Mouse (Mus musculus) megakaryocyte-erythroid progenitor cell, adult 5-6 weeks (primary cell): ENCODE measurements around the gene Abcg2. TPM values are rescaled to one million over a fixed set of nuclear protein-coding genes. Genes with fewer than 3 reads are reported as not detected.

Source experiments
- ATAC-seq: replicated peaks from 2 replicates; pipeline ENCODE4 v1.8.0; 2016; ENCODE audit warnings: mild to moderate bottlenecking, inconsistent platforms; ENCODE audit not compliant: severe bottlenecking, poor library complexity, low FRiP score, low TSS enrichment
- total RNA-seq, 2 experiments: library from RNA; stranded (forward) in 1 of 2; stranded (reverse) in 1 of 2; fragments of 200-1000, 215-1000 nt in 1 of 2; fragments of >200 nt in 1 of 2; fragmentation: Nextera tagmentation in 1 of 2; gene quantifications; 2 replicates each; pipeline ENCODE4 v1.2.3; 2014 to 2017

The Abcg2 gene
- total RNA-seq, 2 experiments from 2014 or later: 51.5 to 131 TPM

DNA sequence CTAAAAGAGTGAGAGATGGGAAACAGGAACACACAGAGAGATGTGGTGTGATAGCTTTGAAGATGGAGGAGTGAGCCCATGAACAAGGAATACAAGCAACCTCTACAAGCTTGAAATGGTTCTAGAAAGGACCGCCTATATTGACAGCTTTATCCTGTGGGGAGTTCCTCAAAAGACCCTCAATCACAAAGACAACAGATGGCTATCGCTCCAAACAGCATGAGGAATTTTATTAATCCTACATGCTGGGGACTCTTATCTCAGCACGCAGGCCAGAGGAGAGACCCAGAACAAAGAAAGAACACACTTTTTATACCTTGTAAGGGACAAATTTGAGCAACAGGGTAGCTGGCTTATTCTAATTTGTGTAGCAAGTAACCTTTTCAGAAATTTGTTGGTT, 48.1 kb downstream of the Abcg2 start:
- ATAC-seq: no peak

DNA sequence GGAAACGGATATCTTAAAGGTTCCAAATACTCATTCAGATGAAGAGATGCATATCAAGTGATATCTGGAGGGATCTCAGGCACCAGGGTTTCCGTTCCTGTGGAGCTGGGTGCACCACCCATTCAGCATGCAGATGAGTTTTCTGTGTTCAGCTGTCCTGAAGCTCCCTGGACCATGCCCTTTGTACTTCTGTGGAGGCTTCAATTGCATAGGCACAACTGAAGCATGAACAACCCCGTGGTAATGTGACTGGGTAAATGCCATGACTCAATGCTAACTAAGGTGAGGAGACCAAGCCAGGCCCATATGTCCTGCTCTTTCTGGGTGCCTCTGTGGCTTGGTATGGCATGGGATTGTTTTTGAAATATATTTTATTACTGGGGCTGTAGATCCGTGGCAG, 49.4 kb downstream of the Abcg2 start:
- ATAC-seq: no peak

DNA sequence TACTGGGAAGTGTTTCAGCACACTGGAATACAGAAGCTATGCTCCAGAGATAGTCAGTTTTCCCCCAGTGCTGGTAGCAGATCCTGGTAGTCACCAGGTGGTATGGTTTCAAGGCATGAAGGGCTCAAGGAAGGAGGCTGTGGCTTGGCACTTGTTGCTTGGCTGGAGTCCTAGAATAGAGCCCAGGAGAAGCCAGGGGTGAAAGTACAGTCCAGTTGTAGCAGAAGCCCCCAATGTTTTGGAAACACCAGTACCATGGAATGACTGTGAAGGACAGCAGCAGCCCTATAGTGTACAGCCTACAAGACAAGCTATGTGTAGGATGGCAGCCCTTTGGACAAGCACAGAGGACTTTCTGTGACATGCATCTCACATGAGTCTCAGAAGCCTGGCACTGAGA, 54.2 kb downstream of the Abcg2 start:
- no peak for ATAC-seq

DNA sequence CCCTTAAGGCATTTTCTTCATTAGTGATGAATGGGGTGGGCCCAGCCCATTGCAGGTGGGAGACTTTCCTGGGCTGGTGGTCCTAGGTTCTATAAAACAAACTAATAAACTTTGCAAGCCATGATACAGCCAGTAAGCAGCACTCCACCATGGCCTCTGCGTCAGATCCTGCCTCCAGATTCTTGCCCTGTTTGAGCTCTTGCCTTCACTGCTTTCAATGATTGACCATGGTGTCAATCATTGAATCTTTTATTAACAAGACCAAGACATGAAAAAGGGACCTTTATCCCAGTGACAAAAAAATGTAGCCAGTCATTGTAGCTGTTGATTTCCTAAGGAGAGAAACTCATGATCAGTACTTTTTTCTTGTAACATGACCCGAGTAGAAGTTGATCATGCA, 55.1 kb downstream of the Abcg2 start:
- ATAC-seq: no peak

DNA sequence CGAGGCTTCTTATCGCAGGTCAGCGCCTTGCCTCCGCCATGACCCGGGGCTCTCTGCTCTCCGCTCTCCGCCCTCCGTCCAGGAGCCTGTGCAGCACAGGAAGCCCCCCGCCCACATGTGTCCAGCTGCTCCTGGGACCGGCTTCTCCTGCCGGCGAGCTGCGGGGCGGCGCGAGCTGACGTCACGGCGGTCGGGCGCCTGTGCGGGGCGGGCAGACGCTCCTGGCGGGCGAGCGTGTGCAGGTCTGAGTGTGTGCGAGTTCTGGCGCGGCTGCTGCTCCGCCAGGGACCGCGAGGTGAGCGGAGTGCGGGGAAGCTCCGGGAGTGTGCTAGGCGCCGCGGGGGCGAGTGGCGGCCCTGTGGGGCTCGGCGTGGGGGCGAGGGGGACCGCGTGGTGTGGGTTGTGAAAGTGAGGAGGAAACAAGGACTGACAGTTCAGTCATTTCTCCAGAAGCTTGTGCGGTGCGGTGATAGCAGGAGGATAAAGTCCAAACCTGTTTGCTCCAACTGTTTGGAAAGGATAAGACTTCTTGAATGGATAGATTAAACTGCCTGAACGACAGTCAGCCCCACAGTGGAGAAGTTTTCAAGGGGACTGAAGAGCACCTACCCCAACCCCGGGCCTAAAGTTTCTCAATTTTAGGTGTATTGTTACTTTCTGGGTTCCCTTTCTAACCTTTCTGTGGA, 56.2 kb downstream of the Abcg2 start:
- peak; percentile 69 for ATAC-seq

DNA sequence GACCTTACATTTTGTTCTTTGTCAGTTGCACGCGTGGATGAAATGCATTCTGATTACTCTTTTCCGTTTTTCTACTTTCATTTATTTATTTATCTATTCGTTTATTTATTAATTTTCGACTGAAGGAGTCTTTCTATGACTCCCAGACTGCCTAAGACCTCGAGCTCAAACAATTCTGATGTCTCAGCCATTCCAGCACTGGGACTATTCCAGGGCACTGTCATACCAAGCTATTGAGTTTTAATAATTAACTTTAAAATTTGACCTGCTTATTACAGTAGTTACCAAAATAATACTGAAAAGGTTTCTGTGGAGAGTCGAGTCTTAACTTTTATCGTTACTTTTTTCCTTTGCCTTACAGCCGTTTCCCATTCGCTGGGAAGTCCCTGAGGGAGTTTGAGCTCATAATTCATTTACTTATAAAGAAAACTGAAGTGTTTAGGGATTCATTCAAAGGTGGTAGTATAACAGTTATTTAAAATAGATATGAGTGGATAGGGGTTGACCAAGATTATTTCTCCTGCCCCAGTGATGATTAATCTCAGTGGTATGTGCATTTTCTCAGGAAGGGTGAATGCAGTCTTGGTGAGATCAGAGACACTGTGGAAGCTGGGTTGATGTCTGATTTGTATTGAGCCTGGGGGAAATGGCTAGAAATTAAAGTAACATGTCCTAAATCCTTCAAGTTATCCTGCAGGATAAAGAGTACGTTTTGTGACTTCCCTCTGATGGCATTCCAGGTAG, 56.9 kb downstream of the Abcg2 start:
- ATAC-seq: no peak

DNA sequence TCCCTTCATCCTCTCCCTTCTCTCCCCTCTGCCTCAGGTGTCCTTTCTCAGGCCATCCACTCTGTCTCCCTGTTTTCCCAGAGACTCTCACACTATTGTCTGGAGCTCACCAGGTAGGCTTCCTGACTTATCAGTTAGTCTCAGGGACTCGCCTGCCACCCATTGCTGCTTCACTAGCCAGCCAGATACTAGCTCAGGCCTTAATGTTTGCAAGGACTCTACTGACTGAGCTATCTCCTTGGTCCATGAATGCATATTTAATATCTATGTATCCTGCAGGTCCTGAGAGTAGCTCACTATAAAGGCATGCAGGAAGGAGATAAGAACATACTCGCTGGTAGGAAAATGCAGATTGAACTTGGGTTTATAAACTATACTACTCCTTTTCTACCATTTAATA, 57.9 kb downstream of the Abcg2 start:
- ATAC-seq: peak; percentile 92

DNA sequence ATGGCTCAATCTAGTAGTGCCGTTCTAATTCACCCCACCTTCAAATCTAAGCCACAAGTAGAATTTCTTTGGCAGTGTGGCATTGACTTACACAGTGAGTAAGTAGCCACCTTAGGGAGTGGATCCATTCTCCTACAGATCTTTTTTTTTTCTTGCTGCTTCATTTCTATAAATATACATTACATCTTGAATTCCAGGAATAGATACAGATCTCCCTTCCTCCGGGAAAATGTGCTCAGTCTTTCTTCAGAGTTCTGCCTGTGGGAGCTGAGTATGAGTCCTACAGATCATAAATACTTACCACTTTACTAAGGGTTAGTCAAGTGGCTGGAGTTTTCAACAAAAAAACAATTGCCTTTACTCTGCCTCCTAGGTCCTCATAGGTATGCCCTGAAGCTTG, 60.3 kb downstream of the Abcg2 start:
- no peak for ATAC-seq

DNA sequence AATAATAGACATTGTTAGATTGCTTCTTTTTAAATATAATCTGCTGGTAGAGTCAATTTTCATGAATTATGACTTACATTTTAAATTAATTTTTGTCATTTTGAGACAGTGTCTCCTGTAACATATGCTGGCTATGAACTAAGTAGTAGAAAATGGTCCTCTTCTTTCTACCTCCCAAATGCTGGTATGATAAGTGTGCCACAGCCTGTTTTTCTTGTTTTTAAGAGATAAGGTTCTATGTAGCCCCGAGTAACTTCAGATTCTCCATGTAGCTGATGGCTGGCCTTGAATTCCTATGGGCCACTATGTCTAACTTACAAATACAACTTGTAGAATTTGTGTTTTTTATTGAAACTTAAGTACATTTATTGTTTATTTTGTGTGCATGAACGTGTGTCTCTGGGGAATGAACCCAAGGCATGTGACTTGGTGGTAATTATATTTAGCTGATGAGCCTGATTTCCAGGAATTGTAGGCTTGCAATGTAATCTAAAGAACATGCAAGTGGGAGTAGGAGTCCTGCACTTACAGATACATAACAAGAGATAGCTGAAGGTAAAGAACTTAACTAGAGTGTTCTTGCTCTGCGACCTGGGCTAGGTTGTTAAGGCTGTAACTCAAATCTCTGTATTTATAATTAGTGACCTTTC, 63.9 kb downstream of the Abcg2 start:
- peak; percentile 82 for ATAC-seq

DNA sequence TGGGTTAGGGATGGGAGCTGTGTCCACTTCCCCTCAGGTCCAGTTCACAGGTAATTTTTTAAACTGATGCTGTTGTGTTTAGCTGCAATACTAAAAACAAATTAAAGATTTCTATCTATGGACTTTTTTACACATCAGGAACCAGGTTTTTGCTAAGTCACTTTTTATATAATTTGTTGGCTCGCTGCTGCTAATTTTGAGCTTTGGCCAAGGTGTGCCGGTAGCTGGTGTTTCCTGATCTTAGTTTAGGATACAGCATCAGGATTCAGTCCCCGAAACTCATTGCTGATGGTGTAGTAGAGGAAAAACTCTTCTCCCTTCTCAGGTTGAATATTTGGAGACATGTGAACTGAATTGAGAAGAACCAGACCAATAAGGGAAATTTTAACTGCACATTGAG, 65.8 kb downstream of the Abcg2 start:
- ATAC-seq: no peak

DNA sequence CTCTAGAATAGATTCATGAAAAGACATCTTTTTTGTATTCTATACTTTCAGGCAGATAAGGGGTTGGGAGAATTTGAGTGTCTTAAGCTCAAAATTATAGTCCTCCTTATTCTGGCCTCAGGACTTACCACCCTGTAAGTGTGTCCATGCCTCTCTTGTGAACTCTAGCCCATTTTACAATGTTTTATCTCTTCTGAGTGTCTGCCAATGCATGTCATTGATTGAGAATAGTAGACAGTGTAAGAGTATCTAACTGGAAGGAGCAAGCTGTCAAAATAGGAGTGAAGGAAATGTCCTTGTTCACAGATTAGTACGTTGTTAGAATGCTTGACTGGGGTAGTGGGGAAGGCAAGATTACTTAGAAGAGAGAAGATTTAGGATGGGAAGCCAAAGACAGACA, 66.7 kb downstream of the Abcg2 start:
- ATAC-seq: peak; percentile 48; the same call in 1 of the 2 replicates

DNA sequence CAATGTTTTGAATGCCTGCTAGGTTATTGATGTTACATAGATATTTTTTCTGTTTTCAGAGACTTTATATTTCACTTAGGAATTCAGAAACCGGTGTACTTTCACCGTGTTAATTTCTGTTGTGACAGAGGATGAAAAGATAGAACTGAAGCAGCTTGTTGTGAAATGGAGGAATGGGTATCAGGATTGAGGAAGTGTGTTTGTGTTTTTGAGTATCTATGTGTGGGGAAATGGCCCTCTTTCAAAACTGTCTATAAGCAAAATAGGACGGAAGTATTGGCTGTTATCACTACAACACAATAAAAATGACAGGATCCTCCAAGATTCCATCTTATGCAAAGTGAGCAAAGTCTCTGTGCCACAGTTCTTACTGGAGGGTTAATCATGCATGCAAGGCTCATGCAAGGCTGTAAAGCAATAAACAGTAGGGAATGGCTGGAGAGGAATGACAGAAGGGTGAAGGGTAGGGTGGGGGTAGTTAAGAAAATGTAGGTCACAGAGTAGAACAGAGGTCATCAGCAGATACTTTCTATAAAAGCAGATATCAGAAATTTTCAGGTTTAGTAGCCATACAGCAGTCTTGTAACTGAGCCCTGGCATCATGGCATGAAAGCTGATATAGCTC, 76.7 kb downstream of the Abcg2 start:
- no peak for ATAC-seq

DNA sequence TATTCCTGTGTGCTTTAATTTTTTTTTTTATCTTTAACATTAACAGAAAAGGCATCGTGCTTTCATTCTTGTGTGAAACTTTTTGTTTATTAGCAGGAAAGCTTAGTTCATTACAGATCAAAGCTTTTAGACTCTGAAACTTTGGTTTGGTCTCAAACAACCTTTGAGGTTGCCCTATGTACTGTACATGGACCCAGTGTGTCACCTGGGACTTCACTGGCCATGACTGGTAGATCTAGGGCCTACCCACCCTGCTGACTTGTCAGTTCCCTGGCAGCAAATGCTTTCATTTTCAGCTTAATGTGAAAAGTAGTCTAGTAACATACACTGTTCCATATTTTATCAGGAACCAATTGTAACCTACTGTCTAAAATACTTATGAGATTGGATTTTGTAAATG, 93.5 kb downstream of the Abcg2 start:
- no peak for ATAC-seq

DNA sequence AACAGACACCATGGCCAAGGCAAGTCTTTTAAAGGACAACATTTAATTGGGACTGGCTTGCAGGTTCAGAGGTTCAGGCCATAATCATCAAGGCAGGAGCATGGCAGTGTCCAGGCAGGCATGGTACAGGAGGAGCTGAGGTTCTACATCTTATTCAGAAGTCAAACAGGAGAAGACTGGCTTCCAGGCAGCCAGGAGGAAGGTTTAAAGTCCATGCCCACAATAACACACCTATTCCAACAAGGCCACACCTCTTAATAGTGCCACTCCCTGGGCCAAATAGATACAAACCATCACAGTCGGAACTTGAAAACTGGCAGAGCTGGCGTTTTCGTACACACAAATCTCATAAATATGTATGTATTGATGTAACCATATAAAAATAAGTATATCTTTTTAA, 94.2 kb downstream of the Abcg2 start:
- no peak for ATAC-seq

DNA sequence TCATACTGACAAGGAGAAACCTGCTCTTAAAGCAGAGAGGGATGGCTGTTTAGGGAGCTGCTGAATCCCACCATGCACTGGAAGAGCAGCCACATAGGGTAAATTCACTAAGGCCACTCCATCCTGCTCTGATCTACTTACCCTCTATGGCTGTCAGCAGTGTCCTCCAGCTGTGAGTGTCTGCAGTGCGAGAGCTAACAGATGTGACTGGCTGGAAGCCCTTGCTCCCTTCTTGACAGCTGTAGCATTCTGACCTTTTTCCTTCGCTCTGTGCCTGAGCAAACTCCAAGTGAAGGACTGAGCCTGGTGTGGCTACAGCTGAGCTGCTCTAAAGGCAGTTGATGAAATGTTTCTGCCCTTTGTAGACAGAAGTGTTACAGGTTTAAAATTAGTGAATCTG, 107.3 kb downstream of the Abcg2 start:
- ATAC-seq: no peak

DNA sequence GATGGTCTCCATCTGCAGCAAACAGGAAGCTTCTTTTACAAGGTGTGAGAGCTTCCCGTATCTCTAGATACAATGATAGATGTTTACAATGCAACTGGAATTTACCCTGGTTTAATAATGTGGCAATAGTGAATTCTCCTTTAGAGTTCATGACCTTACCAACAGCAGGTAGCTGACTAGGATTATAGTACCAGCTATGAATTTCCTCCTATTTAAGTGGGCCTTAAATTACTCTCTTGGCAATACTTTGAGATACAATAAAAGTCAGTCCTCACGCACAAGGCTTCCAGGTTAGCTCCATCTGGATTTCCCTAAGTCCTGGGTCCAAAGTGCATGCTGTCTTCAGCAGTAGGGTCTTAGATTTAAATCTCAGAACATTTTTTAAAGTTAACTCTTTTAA, 109.9 kb downstream of the Abcg2 start:
- ATAC-seq: no peak

DNA sequence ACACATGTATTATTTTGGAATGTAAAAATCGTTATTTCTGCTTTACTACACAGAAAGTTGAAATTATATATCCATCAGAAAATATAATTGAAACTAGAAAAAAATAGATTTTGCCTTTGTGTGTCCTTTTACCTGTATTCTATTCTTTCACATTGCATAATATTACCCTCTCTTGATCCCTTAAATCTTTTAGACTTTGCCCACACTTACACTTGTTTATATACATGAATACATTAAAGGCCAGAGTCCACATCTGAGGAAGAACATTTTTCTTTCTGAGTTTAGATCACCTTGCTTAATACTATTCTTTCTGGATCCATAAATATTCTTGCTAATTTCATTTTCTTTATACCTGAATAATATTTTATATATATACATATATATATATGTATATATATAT, 110.4 kb downstream of the Abcg2 start:
- ATAC-seq: no peak

DNA sequence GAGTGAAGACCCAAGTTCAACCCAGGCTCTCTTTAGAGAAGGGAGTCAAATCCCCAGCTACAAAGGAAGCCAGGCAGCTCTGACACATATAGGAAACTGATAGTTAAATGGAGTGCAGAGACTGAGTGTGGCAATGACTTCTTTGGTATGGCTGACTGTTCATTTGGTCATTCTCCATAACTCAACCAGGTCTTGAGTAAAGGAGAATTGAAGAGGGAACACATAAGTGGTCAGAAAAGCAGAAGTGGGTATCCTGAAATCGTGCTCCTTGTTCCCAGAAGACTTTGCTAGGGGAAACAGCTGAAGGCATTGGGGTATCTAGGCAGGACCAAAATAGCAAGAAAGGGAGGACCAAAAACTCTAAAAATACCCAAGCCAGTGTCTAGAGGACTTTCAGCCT, 126.0 kb downstream of the Abcg2 start:
- ATAC-seq: no peak

DNA sequence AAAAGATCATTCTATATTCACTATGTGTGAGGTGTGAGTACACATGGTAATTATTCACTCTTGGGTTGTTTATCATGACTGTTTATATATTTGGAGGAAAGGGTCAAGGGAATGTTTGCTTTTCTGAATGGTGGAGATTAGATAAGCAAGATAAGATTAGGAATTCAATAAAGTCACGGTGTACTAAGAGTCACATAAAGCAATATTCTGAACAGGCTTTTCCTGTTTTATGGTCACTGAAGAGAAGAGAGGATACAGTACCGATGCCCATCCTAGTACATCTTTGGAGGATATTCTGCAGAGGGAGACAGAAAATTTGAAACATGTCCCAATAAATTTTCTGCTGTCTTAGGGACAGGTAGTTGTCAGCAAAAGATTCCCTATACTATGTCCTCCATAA, 127.6 kb downstream of the Abcg2 start:
- ATAC-seq: no peak

DNA sequence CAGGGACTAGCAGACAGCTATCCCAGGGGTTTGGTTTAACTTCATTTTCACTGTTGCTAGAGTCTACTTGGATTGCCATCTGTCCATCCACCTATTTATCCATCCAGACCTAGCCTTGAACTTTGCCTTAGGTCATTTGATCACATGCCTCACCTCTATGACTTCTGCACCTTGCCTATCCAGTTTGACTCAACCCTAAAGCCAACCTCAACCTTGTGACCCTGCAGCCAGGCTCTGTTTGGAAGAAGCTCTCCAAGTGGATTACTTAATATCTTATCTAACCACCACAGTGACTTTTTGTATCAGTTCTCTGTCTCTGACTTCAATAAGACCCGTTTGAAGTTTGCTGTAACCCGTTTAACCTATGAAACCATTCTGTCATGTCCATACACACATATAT, 149.5 kb downstream of the Abcg2 start:
- no peak for ATAC-seq
